Mouse (Mus musculus) adrenal gland (tissue): ENCODE measurements around the gene Olfr775.

Source experiments
- intact Hi-C: fragments of 180-260 bp; cut with DNase I; formaldehyde crosslinking; loops from one replicate; pipeline ENCODE4 v1.15.1; 2025
- long read RNA-seq, 2 experiments: library from polyadenylated mRNA; unstranded; transcript quantifications; one replicate each; pipeline ENCODE4 v2.0.0; 2020; ENCODE audit warnings: borderline replicate concordance in 1 of 2; ENCODE audit not compliant: insufficient replicate concordance in 1 of 2

The Olfr775 gene
- long read RNA-seq, experiment 1: 0 reads
- long read RNA-seq, experiment 2: 0 reads

DNA sequence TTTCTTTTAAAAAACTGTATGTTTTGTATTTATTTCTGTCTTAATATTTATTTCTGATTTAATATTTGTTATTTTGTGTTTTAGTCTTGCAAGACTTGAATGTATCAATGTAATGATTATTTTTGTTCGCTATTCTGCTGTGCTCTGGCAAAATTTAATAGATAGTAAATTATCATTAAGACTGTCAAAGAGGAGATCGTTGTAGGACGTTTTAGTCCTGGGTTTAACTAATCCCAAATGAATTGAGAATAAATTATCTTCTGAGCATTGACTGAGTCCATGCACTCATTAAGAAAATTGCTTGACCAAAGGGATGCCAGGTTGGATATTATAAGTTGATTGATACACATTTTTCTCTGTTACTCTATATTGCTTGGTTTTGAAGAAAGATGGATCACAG, at the start of gene Olfr775:
Gene Olfr775, plus strand, starts transcription at position 301 of the 400 bp plus-strand sequence.
- intact Hi-C loops: no loop called here

DNA sequence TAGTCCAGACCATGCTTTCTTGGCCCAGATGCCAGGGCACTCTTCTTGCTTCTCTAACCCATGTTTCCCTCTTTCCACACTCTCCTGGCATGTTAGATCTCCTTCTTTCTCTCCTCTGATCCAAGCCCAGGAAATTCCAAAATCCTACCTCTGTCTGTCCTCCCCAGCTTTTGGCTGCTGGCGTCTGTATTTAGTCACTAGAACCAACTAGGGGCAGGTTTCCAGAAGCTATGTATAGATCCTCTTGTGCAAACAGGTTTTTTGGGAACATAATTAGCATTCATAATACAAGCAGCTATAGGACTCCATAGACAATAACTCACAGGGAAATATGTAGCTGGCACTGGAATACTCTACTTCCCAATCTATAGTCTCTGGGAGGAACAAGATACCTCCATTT, 17.5 kb upstream of the Olfr775 start:
- intact Hi-C loops: no loop called here

DNA sequence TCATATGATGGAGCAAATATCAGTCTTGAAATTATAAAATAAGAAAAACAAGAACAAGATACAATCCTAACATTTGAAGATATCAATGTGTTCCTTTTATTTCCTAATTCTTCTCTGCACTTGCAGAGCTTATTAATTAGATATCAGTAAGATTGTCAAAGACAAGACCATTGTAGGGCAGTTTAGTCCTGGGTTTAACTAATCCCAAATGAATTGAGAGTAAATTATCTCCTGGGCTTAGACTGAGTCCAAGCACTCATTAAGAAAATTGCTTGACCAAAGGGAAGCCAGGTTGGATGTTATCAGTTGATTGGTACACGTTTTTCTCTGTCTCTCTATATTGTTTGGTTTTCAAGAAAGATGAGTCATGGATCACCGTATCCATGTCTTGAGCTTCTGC, 12.3 kb upstream of the Olfr775 start, which contains the start of gene Olfr774:
Gene Olfr774, plus strand, starts transcription at position 301 of the 400 bp plus-strand sequence.
- intact Hi-C loops: no loop called here

DNA sequence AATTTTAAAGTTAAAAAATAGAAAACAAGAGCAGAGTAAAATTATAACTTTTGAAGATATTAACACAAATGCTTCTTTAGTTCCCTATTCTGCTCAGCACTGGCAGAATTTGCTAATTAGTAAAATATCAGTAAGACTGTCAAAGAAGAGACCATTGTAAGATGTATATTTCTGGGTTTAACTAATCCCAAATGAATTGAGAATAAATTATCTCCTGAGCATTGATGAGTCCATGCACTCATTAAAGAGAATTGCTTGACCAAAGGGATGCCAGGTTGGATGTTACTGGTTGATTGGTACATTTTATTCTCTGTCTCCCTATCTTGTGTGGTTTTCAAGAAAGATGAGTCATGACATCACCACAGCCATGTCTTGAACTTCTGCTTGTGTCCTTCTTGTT, 10.6 kb downstream of the Olfr775 start, which contains the start of gene Olfr776:
Gene Olfr776, plus strand, starts transcription at position 301 of the 400 bp plus-strand sequence.
- intact Hi-C loops: no loop called here

DNA sequence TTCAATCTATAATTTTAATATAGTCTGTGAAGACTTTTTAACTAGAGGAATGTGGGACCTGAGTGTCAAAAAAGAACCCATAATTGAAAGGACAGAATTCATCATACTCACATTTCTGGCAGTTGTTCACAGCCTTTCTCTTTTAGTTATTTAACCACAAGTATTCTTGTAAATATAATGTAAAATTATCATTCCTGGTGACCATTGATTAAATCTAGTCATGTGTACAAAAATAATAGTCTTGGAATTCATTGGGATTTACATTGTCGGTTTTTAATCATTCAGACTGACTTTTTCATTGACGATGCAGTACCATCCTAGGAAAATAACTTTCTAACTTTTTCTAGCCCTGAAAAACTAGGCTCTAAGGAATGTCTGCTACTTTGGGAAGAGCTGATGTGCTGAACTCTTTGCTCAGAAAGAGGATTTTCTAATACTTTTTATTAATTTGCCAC, 22.9 kb downstream of the Olfr775 start, which contains the start of gene Olfr777:
Gene Olfr777, minus strand, starts transcription at position 405 of the 455 bp plus-strand sequence.
- intact Hi-C loops: no loop called here
